Mouse (Mus musculus) hindbrain, embryonic 10.5 days (tissue): ENCODE measurements around the gene Nol8. TPM values are rescaled to one million over a fixed set of nuclear protein-coding genes. Genes with fewer than 3 reads are reported as not detected.
A peak's percentile ranks its signal among the peaks of the same experiment; 100 is the strongest.

ENCODE experiments used
- DNase-seq: peaks from one replicate; pipeline ENCODE4 v3.0.0-alpha.2; 2017; ENCODE audit warnings: low spot score
- H3K27ac ChIP-seq: fragments of 300-500 bp; sonication (generic); 2 replicates; pipeline ENCODE4 v1.5.1; 2016; ENCODE audit warnings: mild to moderate bottlenecking, moderate library complexity
- H3K27me3 ChIP-seq: fragments of 300-500 bp; sonication (generic); 2 replicates; pipeline ENCODE4 v1.6.1; 2016; ENCODE audit warnings: mild to moderate bottlenecking; ENCODE audit not compliant: poor library complexity, insufficient read depth, severe bottlenecking
- H3K36me3 ChIP-seq: fragments of 300-500 bp; sonication (generic); 2 replicates; pipeline ENCODE4 v1.6.1; 2016; ENCODE audit warnings: mild to moderate bottlenecking, moderate library complexity
- H3K4me1 ChIP-seq: fragments of 300-500 bp; sonication (generic); replicated peaks from 2 replicates; pipeline ENCODE4 v1.6.1; 2016; ENCODE audit warnings: mild to moderate bottlenecking
- H3K4me3 ChIP-seq: fragments of 300-500 bp; sonication (generic); 2 replicates; pipeline ENCODE4 v1.5.1; 2016; ENCODE audit warnings: mild to moderate bottlenecking, moderate library complexity
- H3K9me3 ChIP-seq: fragments of 300-500 bp; sonication (generic); 2 replicates; pipeline ENCODE4 v1.6.1; 2016; ENCODE audit warnings: mild to moderate bottlenecking, moderate library complexity
- WGBS: fragments of 180-500 bp; shearing (Covaris S2); methylation state at CpG from one replicate; pipeline ENCODE4 v1.1.7; 2016; 5-methylcytosine and 5-hydroxymethylcytosine counted together
- polyA plus RNA-seq: library from polyadenylated mRNA; unstranded; fragments of >200 nt; fragmentation: Nextera tagmentation; extraction: Ambion mirVana; gene quantifications from 2 replicates; pipeline ENCODE4 v1.2.1, GENCODE M21; 2016

Gene Nol8
- 15.2 and 23.1 TPM in 2 replicates for polyA plus RNA-seq

GRCm38 (mm10) chr13:49652481-49653179, at the start of gene Nol8, which contains the start of gene Cenpp:
Gene Nol8, plus strand, starts transcription at chr13:49653078.
Gene Cenpp, minus strand, starts transcription at chr13:49652785.
- Histone ChIP-seq H3K36me3 (peaks cover 17% of the 10 kb centered on the region), H3K4me1 (peaks cover 20% of the 10 kb centered on the region), H3K27ac (peak within 1 kb of the TSS; percentile 88), H3K9me3 (no peaks in the 10 kb centered on the region), H3K27me3 (no peaks in the 10 kb centered on the region), H3K4me3 (peak within 1 kb of the TSS; percentile 82)
- DNase-seq: peak; percentile 99
- WGBS: under 1% methylated on average over 68 of the region's 68 CpGs

GRCm38 (mm10) chr13:49603603-49604002, 49.3 kb upstream of the Nol8 start:
- Histone ChIP-seq H3K4me1 (no peaks in the 10 kb centered on the region), H3K9me3 (no peaks in the 10 kb centered on the region), H3K27me3 (no peaks in the 10 kb centered on the region), H3K27ac (no peak overlapping the region), H3K36me3 (no peaks in the 10 kb centered on the region), H3K4me3 (no peak overlapping the region)
- no peak for DNase-seq

GRCm38 (mm10) chr13:49607714-49608113, 45.2 kb upstream of the Nol8 start, which contains the start of gene Ogn:
Gene Ogn, plus strand, starts transcription at chr13:49608046.
- no peaks in the 10 kb centered on the region for H3K36me3 ChIP-seq
- H3K27me3 ChIP-seq: no peaks in the 10 kb centered on the region
- DNase-seq: no peak
- H3K4me1 ChIP-seq: no peaks in the 10 kb centered on the region
- H3K4me3 ChIP-seq: no peak within 1 kb of the TSS
- H3K27ac ChIP-seq: no peak within 1 kb of the TSS
- no peaks in the 10 kb centered on the region for H3K9me3 ChIP-seq
- WGBS: 77% methylated on average over 4 of the region's 4 CpGs

- no peak overlapping the region for H3K27ac ChIP-seq
- H3K4me3 ChIP-seq: no peak overlapping the region
- no peaks in the 10 kb centered on the region for H3K27me3 ChIP-seq
- H3K4me1 ChIP-seq: no peaks in the 10 kb centered on the region
- no peaks in the 10 kb centered on the region for H3K9me3 ChIP-seq
- DNase-seq: no peak
- WGBS: 84% methylated on average over 4 of the region's 4 CpGs
- H3K36me3 ChIP-seq: no peaks in the 10 kb centered on the region
Observed at GRCm38 (mm10) chr13:49608589-49609322, 44.1 kb upstream of the Nol8 start.

GRCm38 (mm10) chr13:49617021-49617420, 35.9 kb upstream of the Nol8 start:
- Histone ChIP-seq H3K36me3 (no peaks in the 10 kb centered on the region), H3K27me3 (no peaks in the 10 kb centered on the region), H3K4me3 (no peak overlapping the region), H3K9me3 (no peaks in the 10 kb centered on the region), H3K27ac (no peak overlapping the region), H3K4me1 (no peaks in the 10 kb centered on the region)
- WGBS: 91% methylated on average over 3 of the region's 3 CpGs
- DNase-seq: no peak

- Histone ChIP-seq H3K4me1 (no peaks in the 10 kb centered on the region), H3K27me3 (no peaks in the 10 kb centered on the region), H3K27ac (no peak overlapping the region), H3K9me3 (no peaks in the 10 kb centered on the region), H3K36me3 (no peaks in the 10 kb centered on the region), H3K4me3 (no peak overlapping the region)
- no peak for DNase-seq
Observed at GRCm38 (mm10) chr13:49618365-49618764, 34.5 kb upstream of the Nol8 start.

- no peaks in the 10 kb centered on the region for H3K4me1 ChIP-seq
- no peak for DNase-seq
- H3K36me3 ChIP-seq: no peaks in the 10 kb centered on the region
- H3K9me3 ChIP-seq: no peaks in the 10 kb centered on the region
- H3K4me3 ChIP-seq: no peak overlapping the region
- H3K27me3 ChIP-seq: no peaks in the 10 kb centered on the region
- 94% methylated on average over 1 of the region's 1 CpGs for WGBS
- H3K27ac ChIP-seq: no peak overlapping the region
Observed at GRCm38 (mm10) chr13:49623216-49623615, 29.7 kb upstream of the Nol8 start.

- Histone ChIP-seq H3K4me1 (no peaks in the 10 kb centered on the region), H3K27ac (no peak overlapping the region), H3K27me3 (no peaks in the 10 kb centered on the region), H3K36me3 (0 out of 2 replicates have a peak, but pooled peaks cover 2% of the 10 kb centered on the region), H3K4me3 (no peak overlapping the region), H3K9me3 (no peaks in the 10 kb centered on the region)
- DNase-seq: no peak
Observed at GRCm38 (mm10) chr13:49628167-49628566, 24.7 kb upstream of the Nol8 start.

GRCm38 (mm10) chr13:49629076-49629475, 23.8 kb upstream of the Nol8 start:
- WGBS: 86% methylated on average over 2 of the region's 2 CpGs
- Histone ChIP-seq H3K27ac (no peak overlapping the region), H3K4me1 (no peaks in the 10 kb centered on the region), H3K9me3 (no peaks in the 10 kb centered on the region), H3K4me3 (no peak overlapping the region), H3K27me3 (no peaks in the 10 kb centered on the region), H3K36me3 (0 out of 2 replicates have a peak, but pooled peaks cover 2% of the 10 kb centered on the region)
- DNase-seq: no peak

GRCm38 (mm10) chr13:49639965-49640364, 12.9 kb upstream of the Nol8 start:
- Histone ChIP-seq H3K36me3 (peaks cover 12% of the 10 kb centered on the region; the same call in 1 of the 2 replicates), H3K4me3 (no peak overlapping the region), H3K27ac (no peak overlapping the region), H3K27me3 (no peaks in the 10 kb centered on the region), H3K9me3 (no peaks in the 10 kb centered on the region), H3K4me1 (no peaks in the 10 kb centered on the region)
- WGBS: 95% methylated on average over 2 of the region's 2 CpGs
- no peak for DNase-seq

GRCm38 (mm10) chr13:49642650-49643049, 10.2 kb upstream of the Nol8 start:
- H3K36me3 ChIP-seq: peaks cover 6% of the 10 kb centered on the region; the same call in 1 of the 2 replicates
- no peaks in the 10 kb centered on the region for H3K4me1 ChIP-seq
- H3K27ac ChIP-seq: no peak overlapping the region
- H3K27me3 ChIP-seq: no peaks in the 10 kb centered on the region
- H3K9me3 ChIP-seq: no peaks in the 10 kb centered on the region
- H3K4me3 ChIP-seq: no peak overlapping the region
- DNase-seq: no peak
- WGBS: 84% methylated on average over 6 of the region's 6 CpGs

- no peak overlapping the region for H3K27ac ChIP-seq
- H3K4me1 ChIP-seq: no peaks in the 10 kb centered on the region
- H3K4me3 ChIP-seq: no peak overlapping the region
- peaks cover 6% of the 10 kb centered on the region; the same call in 1 of the 2 replicates for H3K36me3 ChIP-seq
- H3K9me3 ChIP-seq: no peaks in the 10 kb centered on the region
- no peak for DNase-seq
- H3K27me3 ChIP-seq: no peaks in the 10 kb centered on the region
Observed at GRCm38 (mm10) chr13:49643669-49644362, 9.1 kb upstream of the Nol8 start.
